Mouse (Mus musculus): ENCODE results near the gene Cyp46a1.

Cyp46a1 gene

DNA sequence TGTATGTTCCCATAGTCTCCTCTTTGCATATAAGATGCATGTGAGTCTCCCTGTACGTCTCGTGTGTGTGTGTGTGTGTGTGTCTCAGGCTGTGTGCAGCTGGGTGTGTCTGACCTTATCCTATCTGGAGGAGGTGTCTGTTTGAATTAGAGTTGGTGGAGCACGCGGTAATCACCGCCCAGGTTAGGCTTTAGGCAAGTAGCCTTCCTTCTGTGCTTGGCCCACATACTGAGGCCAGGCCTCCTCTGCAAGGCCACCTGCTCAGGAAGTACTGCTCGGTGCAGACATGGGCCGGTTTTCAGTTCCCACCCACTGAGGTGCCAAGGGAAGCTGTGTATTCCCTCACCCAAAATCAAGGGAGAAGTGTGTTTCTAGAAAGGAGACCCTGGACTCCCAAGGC, 31.7 kb downstream of the Cyp46a1 start:
- DNase-seq, result no peak

DNA sequence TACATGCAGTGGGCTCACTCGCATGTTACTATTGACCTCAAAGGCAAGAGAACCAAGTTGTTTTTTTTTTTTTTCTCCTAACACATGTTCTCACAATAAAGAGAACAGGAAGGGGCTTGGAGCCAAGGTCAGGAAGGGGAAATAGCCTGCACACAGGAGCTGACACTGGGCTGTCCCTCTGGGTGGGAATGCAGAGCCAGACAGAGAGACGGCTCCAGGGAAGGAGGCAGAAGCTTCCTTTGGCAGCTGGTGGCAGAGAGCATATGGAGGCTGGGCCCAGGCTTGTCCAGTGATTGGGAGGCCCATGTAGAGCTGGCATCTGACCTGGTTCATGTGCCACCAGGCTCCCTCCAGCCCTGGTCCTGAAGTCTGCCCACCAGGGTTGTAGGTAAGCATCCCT, 33.7 kb downstream of the Cyp46a1 start:
- DNase-seq, result no peak

DNA sequence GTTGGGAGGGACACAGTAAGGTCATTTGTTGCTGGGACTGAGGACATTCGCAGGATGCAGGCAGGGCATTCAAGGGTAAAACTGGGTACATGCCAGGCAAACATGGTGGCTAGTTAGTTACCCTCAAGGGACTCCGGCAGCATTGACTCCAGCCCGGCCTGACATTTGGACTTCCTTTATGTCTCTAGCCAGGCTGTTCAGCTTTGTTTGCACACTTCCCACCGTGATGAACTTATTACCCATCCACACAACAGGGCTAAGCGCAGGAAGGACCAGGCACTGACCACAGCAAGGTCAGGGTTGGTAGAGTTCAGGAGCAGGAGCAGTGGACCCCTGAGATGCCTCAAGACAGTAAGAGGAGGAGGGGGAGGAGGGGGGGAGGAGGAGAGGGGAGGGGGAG, 34.7 kb downstream of the Cyp46a1 start:
- DNase-seq, result no peak

DNA sequence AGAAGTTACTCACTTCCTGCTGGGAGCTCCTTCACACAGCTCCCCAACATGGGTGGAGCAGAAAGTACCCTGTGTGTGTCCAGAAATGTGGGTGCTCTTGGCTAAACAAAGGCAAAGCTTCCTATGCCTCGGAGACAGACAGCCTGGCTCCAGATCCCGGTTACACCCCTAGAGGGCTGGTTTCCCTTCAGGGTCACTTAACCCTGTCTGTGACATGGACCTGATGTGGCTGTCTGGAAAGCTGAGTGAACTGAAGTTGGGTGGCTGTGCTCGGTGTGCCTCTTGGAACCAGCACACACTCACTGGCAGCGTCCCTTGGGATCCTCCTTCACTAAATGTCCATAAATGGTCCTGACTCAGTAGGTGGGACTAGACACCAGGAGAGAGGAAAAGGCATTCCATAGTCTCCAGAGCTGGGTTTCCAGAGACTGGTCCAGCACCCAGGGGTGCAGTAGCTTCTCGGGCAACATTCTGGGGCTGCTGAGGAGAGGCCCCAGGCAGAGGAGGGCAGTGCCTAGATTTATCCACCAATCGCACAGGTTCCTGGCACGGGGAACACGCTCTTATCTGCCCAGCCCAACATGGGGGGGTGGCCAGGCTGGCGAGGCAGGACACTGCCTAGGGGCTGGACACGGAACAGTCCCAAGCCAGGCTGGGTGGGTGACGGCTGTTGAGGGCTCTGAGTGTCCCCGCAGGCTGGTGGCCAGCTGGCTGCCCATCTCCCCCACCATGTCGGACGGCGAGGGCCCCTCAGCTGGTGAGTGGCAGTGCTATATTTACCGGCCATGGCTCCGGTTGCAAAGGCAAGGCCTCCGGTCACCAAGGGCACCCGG, 36.6 kb downstream of the Cyp46a1 start, which contains the start of gene Eml1:
Gene Eml1, plus strand, starts transcription at position 362 of the 833 bp plus-strand sequence.
- DNase-seq, result no peak

GRCm38 (mm10) chr12:108371429-108371765, 37.2 kb downstream of the Cyp46a1 start:
- DNase-seq, result no peak

DNA sequence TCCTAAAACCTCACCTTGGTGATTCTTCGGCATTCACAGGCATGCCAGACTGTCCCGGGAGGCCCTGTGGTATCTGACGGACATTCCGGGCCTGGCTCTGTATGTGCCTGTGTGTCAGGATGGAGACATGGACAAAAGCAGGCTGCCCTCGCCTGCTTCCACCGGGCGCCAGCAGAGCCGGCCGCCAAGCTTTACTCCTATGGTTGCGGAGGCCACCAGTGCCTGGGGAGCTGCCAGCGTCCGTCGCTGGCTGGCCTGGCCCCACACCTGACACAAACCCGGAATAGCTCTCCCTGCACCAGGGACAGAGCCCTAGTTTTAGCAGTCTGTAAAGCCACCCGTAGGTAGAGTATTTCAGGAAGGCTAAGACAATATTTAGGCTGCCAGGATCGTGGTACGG, 38.1 kb downstream of the Cyp46a1 start:
- no peak for DNase-seq

DNA sequence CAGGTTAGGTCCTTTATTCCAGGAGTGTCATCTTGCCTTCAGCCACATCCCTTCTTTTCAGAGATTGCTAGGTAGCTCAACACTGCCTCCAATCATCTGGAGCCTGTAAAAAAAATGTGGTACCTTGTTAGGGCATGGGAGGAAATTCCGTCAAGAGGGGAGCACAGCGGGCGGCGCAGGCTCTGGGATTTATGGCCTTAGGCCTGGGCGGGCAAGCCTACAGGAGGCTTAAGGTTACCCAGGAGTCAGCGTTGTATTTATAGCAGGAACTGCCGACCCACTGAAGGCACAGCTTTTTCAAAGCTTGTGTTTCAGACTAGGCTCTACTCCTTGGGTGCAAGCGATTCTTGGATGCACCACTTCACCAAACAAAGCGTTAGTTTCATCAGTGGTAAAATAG, 39.4 kb downstream of the Cyp46a1 start:
- no peak for DNase-seq

DNA sequence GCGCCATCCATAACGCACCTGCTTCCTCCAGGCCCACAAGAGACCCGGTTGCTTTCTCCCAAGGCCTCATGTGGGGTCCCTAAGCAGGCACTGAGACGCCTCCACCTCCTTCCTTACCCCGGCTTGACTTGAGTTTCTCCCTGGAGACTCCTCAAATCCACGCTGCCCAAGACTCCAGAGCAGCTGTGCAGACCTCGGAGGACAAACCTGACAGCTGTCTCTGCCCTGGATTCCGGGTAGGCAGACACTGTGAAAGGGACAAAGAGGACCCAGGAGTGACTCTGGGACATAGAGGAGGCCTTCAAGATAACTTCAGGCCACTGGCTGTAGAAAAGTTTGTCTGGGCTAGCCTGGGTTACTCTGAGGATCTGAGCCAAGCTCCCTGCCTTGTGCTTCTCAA, 40.5 kb downstream of the Cyp46a1 start:
- DNase-seq, result no peak

DNA sequence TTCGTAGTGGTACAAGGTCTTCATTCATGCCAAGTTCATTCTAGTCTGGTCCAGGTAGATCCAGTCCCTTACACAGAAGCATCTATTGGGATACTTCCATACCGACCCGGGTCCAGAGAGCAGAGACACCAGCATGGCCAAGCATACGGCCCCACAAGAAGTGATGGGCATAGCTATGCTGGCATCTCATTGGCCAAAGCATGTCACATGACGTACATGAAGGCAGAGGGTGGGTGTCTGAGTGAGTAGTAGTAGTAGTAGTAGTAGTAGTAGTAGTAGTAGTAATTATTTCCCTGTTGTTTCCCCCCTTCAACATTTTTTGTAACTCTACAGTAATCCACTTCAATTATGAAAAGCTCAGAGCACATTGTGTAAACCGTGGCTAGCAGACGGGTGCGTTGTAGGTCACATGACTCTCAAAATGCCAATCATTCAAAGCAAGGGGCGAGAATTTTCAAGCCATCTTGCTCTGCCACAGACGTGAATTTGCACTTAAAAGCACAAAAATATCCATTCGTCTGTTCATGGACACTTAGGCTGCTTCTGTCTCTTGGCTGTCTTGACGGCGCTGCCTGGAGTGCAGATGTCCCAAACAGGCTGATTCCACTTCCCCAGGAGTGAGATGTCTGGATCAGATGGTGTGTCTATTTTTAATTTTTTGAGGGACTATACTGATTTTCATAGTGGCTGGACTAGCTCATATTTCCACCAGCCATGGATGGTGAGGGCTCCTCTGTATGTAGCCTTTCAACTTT, 44.4 kb downstream of the Cyp46a1 start:
- no peak for DNase-seq

- no peak for DNase-seq
These were observed 52.5 kb downstream of the Cyp46a1 start for GRCm38 (mm10) chr12:108386476-108387232.

DNA sequence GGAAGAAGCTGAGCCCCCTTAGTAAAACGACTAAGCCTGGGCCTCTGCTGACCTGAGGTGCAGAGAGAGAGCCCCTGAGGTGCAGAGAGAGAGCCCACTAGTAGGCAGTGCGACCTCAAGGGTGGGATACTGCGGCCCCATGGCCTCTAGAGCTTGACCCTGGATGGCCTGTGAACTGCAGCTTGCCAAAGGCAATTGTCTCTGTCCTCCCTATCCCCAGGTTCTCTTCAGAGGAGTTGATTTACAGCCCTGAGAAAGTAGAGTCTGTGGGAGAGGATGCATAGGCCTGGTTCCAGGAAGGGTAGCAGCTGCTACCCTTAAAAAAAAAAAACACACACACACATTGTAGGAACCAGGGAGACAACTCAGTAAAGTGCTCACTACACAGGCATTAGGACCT, 55.5 kb downstream of the Cyp46a1 start:
- no peak for DNase-seq

DNA sequence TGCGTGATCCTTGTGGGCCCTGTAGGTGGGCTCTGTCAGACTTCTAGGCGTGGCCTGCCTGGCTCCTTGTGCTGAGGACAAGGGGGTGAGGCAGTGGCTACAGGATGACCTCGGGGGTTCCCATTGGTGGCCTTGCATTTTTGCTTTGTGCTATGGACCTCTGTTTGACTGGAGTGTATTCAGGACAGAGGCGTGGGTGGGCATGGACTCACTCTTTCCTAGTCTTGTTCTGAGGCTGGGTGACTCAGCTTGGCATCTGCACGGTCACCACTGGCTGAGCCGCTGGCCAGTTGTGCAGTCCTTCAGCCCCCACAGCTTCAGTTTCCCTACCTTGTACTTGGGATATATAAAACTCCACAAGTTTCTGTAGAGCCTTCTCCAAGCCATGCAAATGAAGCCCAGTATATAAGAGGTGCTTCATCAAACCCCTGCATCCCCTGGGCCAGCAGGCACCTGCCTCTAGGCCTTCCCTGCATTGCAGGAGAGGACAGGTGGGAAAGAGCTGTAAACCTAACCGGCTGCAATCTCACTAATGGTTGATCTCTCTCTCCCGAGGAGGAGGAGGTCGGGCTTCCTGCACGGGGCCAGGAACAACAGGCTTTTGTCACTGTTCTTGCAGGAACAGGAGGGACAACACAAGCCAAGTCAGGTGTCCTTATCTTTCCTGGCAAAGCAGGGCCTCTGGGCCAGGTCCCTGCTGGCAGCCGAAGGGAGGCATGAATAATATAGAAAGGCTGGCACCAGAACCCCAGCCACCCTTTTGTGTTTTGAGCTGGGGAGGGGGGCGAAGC, 58.3 kb downstream of the Cyp46a1 start:
- DNase-seq, result no peak

DNA sequence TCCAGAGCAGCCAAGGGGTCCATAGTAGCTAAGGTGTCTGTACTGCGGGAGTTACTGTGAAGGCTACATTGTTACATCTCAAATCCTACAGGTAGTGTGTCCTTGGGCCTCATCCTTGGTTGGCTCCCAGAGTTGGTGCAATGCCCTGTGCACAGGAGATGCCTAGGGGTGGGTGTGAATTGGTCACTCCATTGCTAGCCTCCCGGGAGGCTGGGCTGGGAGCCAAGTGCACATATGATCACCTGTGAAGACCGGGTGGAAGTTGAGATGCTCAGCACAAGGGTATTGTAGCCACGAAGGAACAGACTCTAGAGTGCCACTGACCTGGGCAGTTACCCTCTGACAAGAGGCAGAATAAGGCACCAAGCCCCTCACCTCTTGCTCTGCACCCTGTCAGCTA, 58.9 kb downstream of the Cyp46a1 start:
- DNase-seq, result no peak

DNA sequence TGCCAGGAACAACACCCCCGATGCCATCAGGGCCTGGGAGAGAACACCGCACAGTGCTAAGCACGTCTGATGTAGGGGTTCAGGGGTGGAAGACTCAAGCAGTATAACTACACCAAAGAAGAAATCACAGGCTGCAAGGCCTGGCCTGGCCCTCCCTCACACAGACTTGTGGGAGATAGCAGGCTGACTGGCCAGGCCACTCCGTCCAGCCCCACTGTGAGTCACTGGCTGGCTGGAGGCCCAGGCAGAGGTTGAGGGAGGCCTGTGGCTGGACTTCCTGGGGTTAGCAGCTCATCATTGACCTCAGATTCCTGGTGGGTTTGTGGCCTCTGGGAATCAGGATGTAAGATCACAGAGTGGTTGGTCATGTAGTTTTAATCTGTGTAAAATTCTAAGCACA, 59.5 kb downstream of the Cyp46a1 start:
- DNase-seq, result no peak

DNA sequence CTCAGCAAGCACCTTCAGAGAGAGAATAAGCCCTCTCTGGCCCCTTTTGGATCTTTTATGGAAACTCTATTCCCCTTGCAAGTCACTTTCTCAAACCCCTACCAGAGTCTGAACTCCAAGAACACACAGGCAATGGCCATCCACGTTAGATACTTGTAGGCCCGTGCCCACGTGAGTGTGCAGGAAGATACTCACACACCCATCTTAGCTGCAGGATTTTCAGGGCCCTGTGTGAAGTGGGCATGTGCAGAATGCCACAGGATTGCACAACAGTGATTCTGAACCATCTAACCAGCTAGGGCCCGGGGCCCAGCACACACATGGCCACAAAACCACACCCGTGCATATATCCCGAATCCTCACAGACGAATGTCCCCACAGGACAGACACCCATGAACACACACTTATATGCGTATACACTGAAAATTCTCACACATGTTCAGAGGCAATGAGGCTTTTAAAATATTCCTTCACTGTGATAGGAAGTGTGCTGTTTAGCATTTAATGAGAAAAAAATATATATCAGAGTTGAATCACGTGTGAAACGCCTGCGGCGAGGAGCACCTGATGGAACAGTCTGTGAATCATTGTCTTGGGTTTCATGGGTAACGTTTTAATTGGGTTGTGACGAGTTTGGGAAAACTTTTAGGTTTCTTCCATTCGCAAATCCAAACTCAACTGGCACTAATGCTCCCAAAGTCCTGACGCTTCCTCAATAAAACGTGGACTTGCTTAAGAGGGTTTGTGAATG, 60.5 kb downstream of the Cyp46a1 start:
- DNase-seq, result no peak

DNA sequence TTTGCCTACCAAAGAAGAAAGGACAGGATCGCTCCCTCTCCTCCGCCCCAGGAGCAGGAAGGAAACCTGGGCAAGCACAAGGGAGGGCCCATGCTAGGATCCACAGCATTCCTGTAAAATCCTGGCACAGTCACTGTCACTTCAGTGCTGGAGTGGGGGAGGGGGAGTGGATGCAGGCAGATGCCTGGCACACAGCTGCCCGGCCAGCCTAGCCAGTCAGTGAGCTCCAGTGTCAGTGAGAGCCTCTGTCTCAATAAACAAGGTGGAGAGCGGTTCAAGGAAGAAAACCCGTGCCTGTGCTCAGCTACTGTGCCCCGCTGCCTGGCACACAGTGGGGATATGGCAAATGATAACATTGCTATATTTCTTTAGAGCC, 61.1 kb downstream of the Cyp46a1 start:
- no peak for DNase-seq

GRCm38 (mm10) chr12:108396081-108396947, 62.1 kb downstream of the Cyp46a1 start:
- no peak for DNase-seq

DNA sequence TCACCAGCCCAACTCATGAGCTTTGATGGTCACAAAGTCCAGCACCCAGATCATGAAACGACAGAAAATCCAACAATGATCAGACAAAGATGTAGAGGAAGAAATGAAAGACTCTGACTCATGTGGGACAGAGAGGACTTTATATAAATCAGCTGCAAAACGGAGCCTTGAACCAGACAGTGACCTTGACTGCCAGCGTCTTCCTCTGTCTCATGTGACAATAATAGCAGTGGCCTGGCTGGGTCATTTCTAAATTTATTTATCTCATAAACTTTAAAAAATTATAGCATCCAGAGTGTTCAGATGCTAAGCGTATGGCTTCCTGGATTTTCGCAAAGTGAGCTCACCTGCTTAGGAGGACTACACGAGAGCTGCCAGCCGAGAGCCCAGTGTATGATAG, 64.5 kb downstream of the Cyp46a1 start:
- DNase-seq, result no peak

- no peak for DNase-seq
These were observed 65.0 kb downstream of the Cyp46a1 start for GRCm38 (mm10) chr12:108399191-108399590.

DNA sequence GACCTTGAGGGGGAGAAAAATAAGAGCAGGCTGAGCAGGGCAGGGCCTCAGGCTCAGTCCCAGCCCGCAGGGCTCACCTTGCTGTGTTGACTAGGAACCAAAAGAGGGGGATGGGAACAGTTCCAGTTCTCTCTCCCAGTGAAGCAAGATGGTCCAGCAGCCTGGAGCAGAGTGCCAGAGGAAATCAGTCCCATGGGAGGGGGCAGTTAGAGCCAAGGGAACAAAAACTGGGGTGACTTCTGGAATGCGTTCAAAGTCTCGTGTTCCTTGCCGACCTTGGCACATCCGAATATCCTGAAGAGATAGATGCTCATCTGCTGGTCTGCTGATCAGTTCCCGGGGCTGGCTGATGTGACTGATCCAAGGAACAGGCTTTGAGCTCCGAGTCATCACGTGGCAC, 66.8 kb downstream of the Cyp46a1 start:
- no peak for DNase-seq

DNA sequence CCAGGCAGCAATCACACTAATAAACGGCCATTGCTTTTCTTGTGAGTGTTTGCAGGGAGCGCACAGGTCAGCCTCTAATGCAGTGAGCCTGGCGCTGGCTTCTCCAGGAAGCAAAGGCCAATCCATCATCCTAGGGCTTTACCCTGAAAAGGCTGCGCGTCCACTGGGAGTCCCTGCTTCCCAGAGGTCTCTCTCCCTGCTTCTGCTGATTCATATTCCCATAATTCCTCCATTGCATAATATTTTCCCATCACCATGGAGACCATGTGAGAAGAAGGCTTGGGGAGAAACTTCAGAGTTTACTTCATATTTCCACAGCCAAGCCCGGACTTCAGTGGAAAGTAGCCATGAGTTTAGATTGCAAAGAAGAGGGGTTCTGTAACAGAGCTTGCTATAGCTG, 69.8 kb downstream of the Cyp46a1 start:
- DNase-seq, result no peak

Measured in thymus, postnatal 4 days (tissue).